Mouse (Mus musculus) cortical plate, adult 2 months (tissue): ENCODE measurements around the gene Abca13.

Source experiments
- CTCF ChIP-seq: fragments of 200-500 bp; IDR thresholded peaks from 2 replicates; pipeline ENCODE4 v1.5.1; 2011; ENCODE audit warnings: mild to moderate bottlenecking, control low read depth, low read length; ENCODE audit not compliant: insufficient read depth; ENCODE audit errors: extremely low read depth
- POLR2A ChIP-seq: fragments of 200-500 bp; IDR thresholded peaks from 2 replicates; pipeline ENCODE4 v1.6.1; 2011; ENCODE audit warnings: mild to moderate bottlenecking, low read length, control low read depth; ENCODE audit not compliant: insufficient read depth; ENCODE audit errors: extremely low read depth

- TF ChIP-seq POLR2A (no peak), CTCF (no peak)
Measured at GRCm38 (mm10) chr11:9731300-9731699, 539.6 kb downstream of the Abca13 start.
